Mouse (Mus musculus): ENCODE data around the gene Tprg. TPM values are rescaled to one million over a fixed set of nuclear protein-coding genes. Genes with fewer than 3 reads are reported as not detected.

Gene Tprg
- total and polyA plus RNA-seq, 3 experiments = not detected

DNA sequence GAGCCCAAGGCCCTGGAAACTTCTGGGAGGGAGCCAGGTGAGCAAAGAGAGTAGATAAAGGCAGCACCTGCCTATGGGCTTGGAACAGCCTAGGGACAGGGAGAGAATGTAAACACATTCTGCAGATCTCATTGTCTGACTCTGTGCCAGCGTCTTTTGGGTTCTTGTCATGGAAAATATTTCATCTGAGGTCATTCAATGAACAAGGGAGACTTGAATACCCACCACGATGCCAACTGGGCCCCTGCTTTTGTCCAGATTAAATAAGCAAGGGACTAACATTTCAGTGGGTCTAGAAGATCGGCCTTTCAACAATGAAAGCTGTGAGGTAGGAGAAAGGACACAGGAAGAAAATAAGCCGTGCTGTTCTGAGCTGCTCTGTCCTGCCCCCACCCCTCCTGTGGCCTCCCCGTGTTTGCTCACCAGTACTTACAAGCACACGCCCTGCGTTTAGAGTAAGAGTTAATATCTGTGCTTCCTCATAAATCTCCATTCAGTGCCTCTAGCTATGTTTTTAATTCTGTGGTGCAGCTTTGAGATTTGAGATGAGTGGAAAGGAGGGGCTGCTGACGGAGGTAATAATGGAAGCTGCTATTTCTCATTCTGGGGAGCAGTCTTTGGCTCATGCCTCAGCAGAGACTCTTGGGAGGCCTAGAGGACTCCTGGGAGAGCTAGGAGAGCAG lies 120.7 kb downstream of the Tprg start:
- no peaks in the 10 kb centered on the region for H3K36me3 ChIP-seq (replicated peaks in 1 of 2; ENCODE audit: control insufficient read depth in 1 of 2, insufficient read depth in 1 of 2, low read length in 1 of 2)
- in situ Hi-C loops (cut with MboI; ENCODE audit: low pct_ligation_motif_present, low pct_unique_long_range_greater_than_20kb, low sequenced_read_pairs) = no loop called here

GRCm38 (mm10) chr16:25408032-25408431 lies 121.4 kb downstream of the Tprg start:
- no peak for TF ChIP-seq USF1 (IDR thresholded peaks at IDR 0.05; ENCODE audit: low read depth, low read length)
- no peak for TF ChIP-seq RAD21 (IDR thresholded peaks at IDR 0.05; ENCODE audit: low read depth, low read length)
- TF ChIP-seq USF2 (conservative IDR thresholded peaks at IDR 0.05; ENCODE audit: low read depth, low read length) = no peak
- TF ChIP-seq SMC3 (IDR thresholded peaks at IDR 0.05; ENCODE audit: low read depth, low read length) = no peak
- TF ChIP-seq MAFK (IDR thresholded peaks at IDR 0.05; ENCODE audit: insufficient replicate concordance, low read length) = no peak
- TF ChIP-seq KAT2A (IDR thresholded peaks at IDR 0.05; ENCODE audit: insufficient replicate concordance, low read length) = no peak
- no peak for TF ChIP-seq MXI1 (IDR thresholded peaks at IDR 0.05; ENCODE audit: low read depth, low read length)
- no peak for TF ChIP-seq NRF1 (IDR thresholded peaks at IDR 0.05; ENCODE audit: low read depth, low read length)
- no peak for TF ChIP-seq ZMIZ1 (IDR thresholded peaks at IDR 0.05; ENCODE audit: low read depth, low read length)
- TF ChIP-seq BHLHE40 (IDR thresholded peaks at IDR 0.05; ENCODE audit: low read depth, low read length) = no peak
- TF ChIP-seq CHD2 (IDR thresholded peaks at IDR 0.05; ENCODE audit: low read length) = no peak
- no peak for TF ChIP-seq JUN (IDR thresholded peaks at IDR 0.05; ENCODE audit: insufficient read depth, low read depth, low read length)
- no peak for TF ChIP-seq MYC (IDR thresholded peaks at IDR 0.05; ENCODE audit: low read depth, low read length)
- TF ChIP-seq CTCF (conservative IDR thresholded peaks at IDR 0.05 in 1 of 2, IDR thresholded peaks at IDR 0.05 in 1 of 2; ENCODE audit: low read depth in 2 of 2, low read length in 2 of 2) = no peak
- TF ChIP-seq ZKSCAN1 (IDR thresholded peaks at IDR 0.05; ENCODE audit: borderline replicate concordance, low read depth, low read length) = no peak
- no peak for TF ChIP-seq GABPA (IDR thresholded peaks at IDR 0.05; ENCODE audit: insufficient replicate concordance, low read depth, low read length)
- no peak for TF ChIP-seq UBTF (IDR thresholded peaks at IDR 0.05; ENCODE audit: low read depth, low read length)
- TF ChIP-seq IRF4 (IDR thresholded peaks at IDR 0.05; ENCODE audit: low read depth, low read length) = no peak
- Histone ChIP-seq H3K4me3 (replicated peaks in 1 of 3; ENCODE audit: low read depth in 2 of 3, low read length in 2 of 3, poor library complexity in 1 of 3) (no peak overlapping the region), H3K4me1 (ENCODE audit: control insufficient read depth in 1 of 2, insufficient read depth in 2 of 2) (0 out of 4 replicates have a peak, but pooled peaks cover 0 to 6% of the 10 kb centered on the region in 2 experiments), H3K27me3 (replicated peaks) (no peaks in the 10 kb centered on the region), H3K9me3 (replicated peaks; ENCODE audit: low read length) (no peaks in the 10 kb centered on the region), H3K4me2 (ENCODE audit: insufficient read depth, low read depth, poor library complexity, severe bottlenecking) (no peak overlapping the region), H3K79me2 (replicated peaks; ENCODE audit: control insufficient read depth, extremely low read depth, insufficient read depth, poor library complexity, severe bottlenecking) (no peaks in the 10 kb centered on the region), H3K36me3 (replicated peaks in 1 of 2; ENCODE audit: control insufficient read depth in 1 of 2, insufficient read depth in 1 of 2, low read length in 1 of 2) (no peaks in the 10 kb centered on the region), H3K27ac (ENCODE audit: insufficient read depth, low read depth) (no peak overlapping the region), H3K9ac (ENCODE audit: insufficient read depth, low read depth) (no peak overlapping the region)
- in situ Hi-C loops (cut with MboI; ENCODE audit: low pct_ligation_motif_present, low pct_unique_long_range_greater_than_20kb, low sequenced_read_pairs) (no loop called here), dilution Hi-C loops (cut with MboI; ENCODE audit: extremely low pct_ligation_motif_present, extremely low pct_unique_long_range_greater_than_20kb, low sequenced_read_pairs) (no loop called here)
- DNase-seq (ENCODE audit: extremely low read depth) = no peak

More for the DNA sequence above, 120.7 kb downstream of the Tprg start:
- Histone ChIP-seq H3K27ac (ENCODE audit: insufficient read depth, low read depth) (no peak overlapping the region), H3K79me2 (replicated peaks; ENCODE audit: control insufficient read depth, extremely low read depth, insufficient read depth, poor library complexity, severe bottlenecking) (no peaks in the 10 kb centered on the region), H3K9me3 (replicated peaks; ENCODE audit: low read length) (no peaks in the 10 kb centered on the region), H3K4me1 (ENCODE audit: control insufficient read depth in 1 of 2, insufficient read depth in 2 of 2) (0 out of 4 replicates have a peak, but pooled peaks cover 0 to 5% of the 10 kb centered on the region in 2 experiments), H3K9ac (ENCODE audit: insufficient read depth, low read depth) (no peak overlapping the region), H3K4me3 (replicated peaks in 1 of 3; ENCODE audit: low read depth in 2 of 3, low read length in 2 of 3, poor library complexity in 1 of 3) (no peak overlapping the region), H3K4me2 (ENCODE audit: insufficient read depth, low read depth, poor library complexity, severe bottlenecking) (no peak overlapping the region), H3K27me3 (replicated peaks) (no peaks in the 10 kb centered on the region)
- no peak for TF ChIP-seq MAFK (IDR thresholded peaks at IDR 0.05; ENCODE audit: insufficient replicate concordance, low read length)
- no peak for TF ChIP-seq POLR2AphosphoS2 (IDR thresholded peaks at IDR 0.05; ENCODE audit: low read depth, low read length)
- TF ChIP-seq MEF2A (IDR thresholded peaks at IDR 0.05; ENCODE audit: borderline replicate concordance, low read depth, low read length) = no peak
- TF ChIP-seq IRF4 (IDR thresholded peaks at IDR 0.05; ENCODE audit: low read depth, low read length) = no peak
- TF ChIP-seq SMC3 (IDR thresholded peaks at IDR 0.05; ENCODE audit: low read depth, low read length) = no peak
- TF ChIP-seq NELFE (IDR thresholded peaks at IDR 0.05; ENCODE audit: low read depth, low read length) = no peak
- TF ChIP-seq KAT2A (IDR thresholded peaks at IDR 0.05; ENCODE audit: insufficient replicate concordance, low read length) = no peak
- no peak for TF ChIP-seq ZC3H11A (IDR thresholded peaks at IDR 0.05; ENCODE audit: low read depth, low read length)
- TF ChIP-seq GABPA (IDR thresholded peaks at IDR 0.05; ENCODE audit: insufficient replicate concordance, low read depth, low read length) = no peak
- dilution Hi-C loops (cut with MboI; ENCODE audit: extremely low pct_ligation_motif_present, extremely low pct_unique_long_range_greater_than_20kb, low sequenced_read_pairs) = no loop called here
- no peak for DNase-seq (ENCODE audit: extremely low read depth)

All from CH12.LX (cell line).